Mouse (Mus musculus) layer of hippocampus, adult 9-10 months (tissue): Measurements from ENCODE around the gene Stk36.

ENCODE experiments used
- DNase-seq: peaks from one replicate; pipeline ENCODE4 v3.0.0; 2022; ENCODE audit warnings: low spot score

The Stk36 gene

GRCm38 (mm10) chr1:74668371-74668770 is 67.1 kb downstream of the Stk36 start:
- DNase-seq: no peak

GRCm38 (mm10) chr1:74672731-74673130 is 71.5 kb downstream of the Stk36 start:
- no peak for DNase-seq

GRCm38 (mm10) chr1:74676863-74677262 is 75.6 kb downstream of the Stk36 start:
- DNase-seq: no peak

GRCm38 (mm10) chr1:74677843-74678242 is 76.6 kb downstream of the Stk36 start:
- no peak for DNase-seq
